Mouse (Mus musculus): Measurements from ENCODE around the gene Adam23. TPM values are rescaled to one million over a fixed set of nuclear protein-coding genes. Genes with fewer than 3 reads are reported as not detected.

Gene Adam23
- total RNA-seq, 2 experiments from 2014 or later: not detected

GRCm38 (mm10) chr1:63473272-63473671, 27.6 kb downstream of the Adam23 start:
- no peak for ATAC-seq (replicated peaks; ENCODE audit: low FRiP score, poor library complexity, severe bottlenecking)

DNA sequence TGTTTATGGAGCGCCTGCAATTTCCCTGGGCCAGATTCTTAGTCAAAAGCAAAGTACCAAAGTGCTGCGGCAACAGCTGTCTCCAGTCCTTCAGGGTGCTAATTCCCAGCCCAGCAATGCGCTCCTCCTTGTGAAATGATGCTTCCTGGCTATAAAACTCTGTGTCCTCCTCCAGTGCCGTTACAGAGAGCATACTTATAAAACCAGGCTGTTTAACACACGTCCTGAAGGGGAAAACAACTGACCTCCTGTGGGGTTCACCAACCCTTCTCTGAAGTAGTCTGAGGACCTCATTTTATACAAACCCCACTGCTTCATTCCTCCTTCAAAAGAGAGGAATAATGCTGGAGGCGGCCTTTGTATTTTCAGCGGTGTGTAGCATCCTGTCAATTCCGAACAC, 28.0 kb downstream of the Adam23 start:
- ATAC-seq (replicated peaks; ENCODE audit: low FRiP score, poor library complexity, severe bottlenecking): no peak

DNA sequence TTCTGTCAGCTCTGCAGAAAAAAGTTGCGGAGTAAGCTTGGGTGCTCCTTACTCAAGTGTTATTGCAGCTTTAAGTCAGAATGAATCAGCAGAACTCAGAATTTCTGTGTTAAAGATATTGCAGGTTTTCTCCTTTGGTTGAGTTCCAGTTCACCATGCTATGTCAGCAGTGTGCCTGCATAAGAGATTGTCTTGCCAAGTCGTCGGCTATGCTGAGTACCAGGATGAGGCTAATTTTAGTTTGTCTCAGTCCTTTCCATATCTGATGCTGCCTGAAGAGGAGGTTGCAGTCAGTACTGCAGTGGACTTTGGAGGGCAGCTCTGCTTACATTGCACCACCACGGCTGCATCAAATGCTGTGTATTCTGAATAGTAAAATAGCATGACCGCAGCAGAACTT, 33.3 kb downstream of the Adam23 start:
- no peak for ATAC-seq (replicated peaks; ENCODE audit: low FRiP score, poor library complexity, severe bottlenecking)

GRCm38 (mm10) chr1:63484646-63485045, 39.0 kb downstream of the Adam23 start:
- ATAC-seq (replicated peaks; ENCODE audit: low FRiP score, poor library complexity, severe bottlenecking): no peak

DNA sequence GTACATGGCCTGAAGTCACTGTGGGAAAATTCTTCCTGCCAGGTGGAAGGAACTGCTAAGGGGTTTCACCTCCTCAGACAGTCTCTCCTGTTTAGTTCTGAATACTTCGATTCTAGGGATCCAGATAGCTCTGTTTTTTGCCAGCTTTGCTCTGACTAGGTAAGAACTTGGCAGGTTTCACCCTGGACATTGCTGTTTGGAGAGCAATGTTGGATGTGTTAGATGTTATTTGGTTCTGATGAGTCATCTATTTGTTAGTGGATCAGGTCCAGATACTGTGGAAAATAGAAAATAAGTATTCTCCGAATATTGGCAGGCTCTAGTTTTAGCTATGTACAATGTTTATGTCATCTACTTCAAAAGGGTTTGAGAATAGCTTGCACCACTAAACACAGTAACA, 41.0 kb downstream of the Adam23 start:
- no peak for ATAC-seq (replicated peaks; ENCODE audit: low FRiP score, poor library complexity, severe bottlenecking)

- no peak for ATAC-seq (replicated peaks; ENCODE audit: low FRiP score, poor library complexity, severe bottlenecking)
Observed at GRCm38 (mm10) chr1:63491001-63491400, 45.3 kb downstream of the Adam23 start.

GRCm38 (mm10) chr1:63493325-63493724, 47.6 kb downstream of the Adam23 start:
- ATAC-seq (replicated peaks; ENCODE audit: low FRiP score, poor library complexity, severe bottlenecking): no peak

DNA sequence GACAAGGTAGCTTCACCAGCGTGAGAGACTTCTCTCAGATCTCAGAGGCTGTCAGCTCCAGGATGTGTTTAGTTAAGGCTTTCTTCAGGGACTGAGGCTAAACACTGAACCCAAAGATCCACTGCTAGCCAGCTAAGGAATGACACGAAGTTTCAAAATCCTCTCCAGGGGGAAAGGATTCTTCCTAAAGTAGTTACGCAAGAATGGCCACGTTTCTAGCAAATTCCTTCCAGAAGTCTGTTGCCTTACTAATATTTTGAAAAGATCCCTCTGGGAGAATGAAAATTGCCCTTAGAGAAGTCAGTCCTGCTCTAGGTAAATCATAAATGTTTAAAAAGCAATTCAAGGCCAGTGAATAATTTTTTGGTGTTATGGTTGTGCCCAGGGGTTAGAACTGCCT, 61.7 kb downstream of the Adam23 start:
- ATAC-seq (replicated peaks; ENCODE audit: low FRiP score, poor library complexity, severe bottlenecking): no peak

- ATAC-seq (replicated peaks; ENCODE audit: low FRiP score, poor library complexity, severe bottlenecking): no peak
Observed at GRCm38 (mm10) chr1:63508801-63509200, 63.1 kb downstream of the Adam23 start.

- no peak for ATAC-seq (replicated peaks; ENCODE audit: low FRiP score, poor library complexity, severe bottlenecking)
Observed at GRCm38 (mm10) chr1:63511416-63511815, 65.7 kb downstream of the Adam23 start.

GRCm38 (mm10) chr1:63517800-63518199, 72.1 kb downstream of the Adam23 start:
- no peak for ATAC-seq (replicated peaks; ENCODE audit: low FRiP score, poor library complexity, severe bottlenecking)

DNA sequence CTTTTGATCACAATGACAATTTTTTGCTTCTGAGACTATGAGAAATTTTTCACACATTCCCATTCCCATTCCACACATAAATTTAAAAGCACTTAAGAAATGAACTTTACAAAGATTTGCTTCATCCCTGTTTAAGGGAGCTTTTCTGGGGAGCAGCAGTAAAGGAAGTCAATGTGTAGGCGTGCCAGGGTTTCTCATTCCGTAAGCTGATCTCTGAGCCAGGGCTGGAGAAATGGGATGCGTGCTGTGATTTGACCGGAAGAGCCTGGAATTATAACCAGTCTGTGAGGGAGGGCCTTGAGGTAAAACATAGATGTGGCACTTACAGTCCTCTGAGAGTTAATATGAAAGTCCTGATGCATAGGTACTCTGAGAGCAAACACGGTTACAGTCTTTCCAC, 73.1 kb downstream of the Adam23 start:
- ATAC-seq (replicated peaks; ENCODE audit: low FRiP score, poor library complexity, severe bottlenecking): no peak

DNA sequence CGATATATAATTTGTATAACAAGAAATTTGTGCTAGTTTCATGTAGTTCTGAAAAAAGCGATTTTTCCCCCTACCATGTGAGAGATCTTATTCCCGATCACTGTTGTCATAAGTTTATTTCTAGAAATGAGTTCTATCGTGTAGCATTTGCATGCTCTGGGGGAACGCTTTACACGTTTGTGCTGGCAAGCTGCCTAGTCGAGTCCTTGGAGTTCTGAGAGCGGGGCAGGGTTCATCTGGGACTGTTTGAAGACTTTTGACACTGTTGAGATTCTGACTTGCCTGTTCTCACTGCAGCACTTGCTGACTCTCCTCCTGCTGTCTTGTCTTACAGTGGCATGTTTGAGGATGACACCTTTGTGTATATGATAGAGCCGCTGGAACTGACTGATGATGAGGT, 84.2 kb downstream of the Adam23 start:
- ATAC-seq (replicated peaks; ENCODE audit: low FRiP score, poor library complexity, severe bottlenecking): no peak

- no peak for ATAC-seq (replicated peaks; ENCODE audit: low FRiP score, poor library complexity, severe bottlenecking)
Observed at GRCm38 (mm10) chr1:63534271-63534827, 88.7 kb downstream of the Adam23 start.

DNA sequence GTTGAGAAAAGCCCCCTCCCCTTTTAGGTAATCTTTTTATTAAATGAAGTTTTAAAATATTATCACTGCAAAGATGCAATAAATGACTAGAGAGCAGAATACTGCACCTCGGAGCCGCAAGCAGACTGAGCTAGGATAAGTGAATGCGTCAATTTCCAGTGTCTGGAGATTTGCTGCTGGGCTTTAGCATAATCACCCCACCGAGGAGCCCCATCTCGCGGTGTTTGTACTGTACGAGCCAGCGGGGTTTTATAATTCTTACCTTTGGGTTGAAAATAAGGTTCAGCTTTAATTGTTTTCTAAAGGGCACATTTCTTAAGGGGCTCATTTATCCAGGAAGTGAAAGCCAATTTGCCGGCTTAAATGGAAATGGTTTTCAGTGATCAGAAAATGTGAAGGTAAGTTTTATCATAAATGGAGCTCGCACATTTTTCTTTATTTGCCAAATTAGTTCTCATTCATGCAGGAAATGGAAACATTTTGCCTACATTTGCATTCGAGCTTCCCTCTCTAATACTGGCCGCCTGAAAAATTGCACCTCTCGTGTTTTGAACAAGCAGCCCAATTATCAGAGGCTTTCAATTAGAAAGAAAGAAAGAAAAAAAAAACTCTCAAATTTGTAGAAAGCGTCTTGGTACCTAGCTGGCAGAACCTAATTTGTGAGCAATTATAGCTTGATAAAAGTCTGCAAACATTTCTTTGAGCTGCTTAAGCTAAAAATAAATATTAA, 94.4 kb downstream of the Adam23 start:
- no peak for ATAC-seq (replicated peaks; ENCODE audit: low FRiP score, poor library complexity, severe bottlenecking)

DNA sequence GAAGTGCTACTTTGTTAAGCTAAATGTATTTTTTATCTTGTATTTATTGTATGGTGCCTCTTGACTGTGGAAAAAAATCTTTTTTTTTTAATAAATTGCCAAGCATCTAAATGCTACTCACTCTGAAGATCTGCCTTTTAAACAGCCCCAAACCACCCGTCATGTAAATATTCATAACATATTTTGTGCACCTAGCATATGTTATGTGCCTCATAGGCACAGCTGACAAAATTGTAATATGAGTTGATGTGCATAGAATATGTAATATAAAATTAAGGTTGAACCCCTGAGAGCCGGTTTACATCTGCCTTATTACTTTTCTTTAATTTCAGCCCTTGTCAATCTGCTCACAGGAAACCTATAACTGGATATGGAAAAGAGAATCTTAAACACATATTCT, 98.4 kb downstream of the Adam23 start:
- no peak for ATAC-seq (replicated peaks; ENCODE audit: low FRiP score, poor library complexity, severe bottlenecking)

GRCm38 (mm10) chr1:63553039-63553438, 107.3 kb downstream of the Adam23 start:
- no peak for ATAC-seq (replicated peaks; ENCODE audit: low FRiP score, poor library complexity, severe bottlenecking)

- ATAC-seq (replicated peaks; ENCODE audit: low FRiP score, poor library complexity, severe bottlenecking): no peak
Observed at GRCm38 (mm10) chr1:63561772-63562520, 116.3 kb downstream of the Adam23 start.

GRCm38 (mm10) chr1:63563928-63564327, 118.2 kb downstream of the Adam23 start:
- no peak for ATAC-seq (replicated peaks; ENCODE audit: low FRiP score, poor library complexity, severe bottlenecking)

DNA sequence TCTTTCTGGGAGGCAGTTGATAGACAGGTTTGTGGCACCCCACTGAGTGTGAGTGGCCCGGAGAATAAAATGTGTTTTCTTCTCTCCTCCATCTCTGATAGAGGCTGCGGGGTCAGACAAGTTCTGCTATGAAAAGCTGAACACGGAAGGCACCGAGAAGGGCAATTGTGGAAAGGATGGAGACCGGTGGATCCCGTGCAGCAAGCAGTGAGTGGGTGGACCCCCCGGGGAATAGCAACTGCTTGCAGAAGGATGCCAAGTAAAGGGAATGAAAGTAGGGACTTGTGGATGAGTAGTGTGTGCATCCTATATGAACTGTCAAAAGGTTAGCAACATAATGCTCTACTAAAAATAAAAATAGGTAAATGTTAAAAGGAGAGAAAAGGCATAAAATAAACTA, 120.8 kb downstream of the Adam23 start:
- no peak for ATAC-seq (replicated peaks; ENCODE audit: low FRiP score, poor library complexity, severe bottlenecking)

DNA sequence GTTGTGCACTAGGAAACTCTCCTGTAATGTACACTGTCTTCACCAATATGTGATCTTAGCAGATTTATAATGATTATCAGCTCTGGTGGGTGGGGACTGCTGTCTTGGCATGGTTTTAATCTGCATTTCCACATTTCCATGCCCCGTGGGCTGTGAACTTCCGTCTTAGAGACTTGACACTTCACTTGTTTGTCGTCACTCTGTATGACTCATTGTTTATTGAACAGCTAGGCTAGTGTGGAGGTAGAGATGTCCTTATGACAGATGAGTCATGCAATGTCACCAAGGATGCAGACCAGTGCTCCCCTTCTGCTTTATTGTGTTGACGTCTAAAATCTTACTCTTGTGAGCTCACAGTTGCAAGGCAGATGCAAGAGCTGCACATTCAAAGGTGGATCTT, 121.3 kb downstream of the Adam23 start:
- ATAC-seq (replicated peaks; ENCODE audit: low FRiP score, poor library complexity, severe bottlenecking): no peak

All from erythroid progenitor cell, adult 5-6 weeks (primary cell).